Mouse (Mus musculus): Measurements from ENCODE around the gene 4933407L21Rik. TPM values are rescaled to one million over a fixed set of nuclear protein-coding genes. Genes with fewer than 3 reads are reported as not detected.
A peak's percentile ranks its signal among the peaks of the same experiment; 100 is the strongest.

4933407L21Rik gene
- polyA plus RNA-seq (2014; fragmentation: Nextera tagmentation; extraction: Ambion mirVana) = 0.85 and 1.7 TPM in 2 replicates

GRCm38 (mm10) chr1:85928057-85928687 lies at the start of gene 4933407L21Rik:
Gene 4933407L21Rik, plus strand, starts transcription at chr1:85928483.
- peak; percentile 41; the same call in 1 of the 2 replicates for ATAC-seq (ENCODE audit: low FRiP score, low TSS enrichment)
- Histone ChIP-seq H3K4me1 (ENCODE audit: control insufficient read depth, insufficient read depth, low read length) (peaks cover 17% of the 10 kb centered on the region; the same call in 1 of the 2 replicates), H3K4me2 (replicated peaks; ENCODE audit: low read depth, low read length) (no peak within 1 kb of the TSS), H3K4me3 (ENCODE audit: low read length) (no peak within 1 kb of the TSS), H3K9me3 (ENCODE audit: control insufficient read depth, low read length) (no peaks in the 10 kb centered on the region), H3K27me3 (ENCODE audit: control insufficient read depth, insufficient read depth, low read length) (no peaks in the 10 kb centered on the region), H3K36me3 (ENCODE audit: control insufficient read depth, insufficient read depth, low read length) (no peaks in the 10 kb centered on the region), H3K9ac (ENCODE audit: low read depth, low read length) (no peak within 1 kb of the TSS), H3K27ac (ENCODE audit: low read depth, low read length) (peak within 1 kb of the TSS; percentile 66; the same call in 1 of the 2 replicates)
- 53% methylated on average over 4 of the region's 4 CpGs for WGBS

GRCm38 (mm10) chr1:85882003-85882402 lies 46.3 kb upstream of the 4933407L21Rik start:
- Histone ChIP-seq H3K27me3 (ENCODE audit: control insufficient read depth, insufficient read depth, low read length) (no peaks in the 10 kb centered on the region), H3K9me3 (ENCODE audit: control insufficient read depth, low read length) (peaks cover 8% of the 10 kb centered on the region), H3K9ac (ENCODE audit: low read depth, low read length) (no peak overlapping the region), H3K27ac (ENCODE audit: low read depth, low read length) (no peak overlapping the region), H3K4me2 (replicated peaks; ENCODE audit: low read depth, low read length) (no peak overlapping the region), H3K4me3 (ENCODE audit: low read length) (no peak overlapping the region), H3K36me3 (ENCODE audit: control insufficient read depth, insufficient read depth, low read length) (no peaks in the 10 kb centered on the region), H3K4me1 (ENCODE audit: control insufficient read depth, insufficient read depth, low read length) (no peaks in the 10 kb centered on the region)
- 91% methylated on average over 12 of the region's 12 CpGs for WGBS
- ATAC-seq (ENCODE audit: low FRiP score, low TSS enrichment) = no peak

- no peak overlapping the region for H3K27ac ChIP-seq (ENCODE audit: low read depth, low read length)
- no peaks in the 10 kb centered on the region for H3K4me1 ChIP-seq (ENCODE audit: control insufficient read depth, insufficient read depth, low read length)
- no peaks in the 10 kb centered on the region for H3K36me3 ChIP-seq (ENCODE audit: control insufficient read depth, insufficient read depth, low read length)
- ATAC-seq (ENCODE audit: low FRiP score, low TSS enrichment) = no peak
- no peak overlapping the region for H3K9ac ChIP-seq (ENCODE audit: low read depth, low read length)
- H3K9me3 ChIP-seq (ENCODE audit: control insufficient read depth, low read length) = peaks cover 5% of the 10 kb centered on the region; the same call in 1 of the 2 replicates
- 87% methylated on average over 7 of the region's 7 CpGs for WGBS
- H3K4me3 ChIP-seq (ENCODE audit: low read length) = no peak overlapping the region
- H3K4me2 ChIP-seq (replicated peaks; ENCODE audit: low read depth, low read length) = no peak overlapping the region
- no peaks in the 10 kb centered on the region for H3K27me3 ChIP-seq (ENCODE audit: control insufficient read depth, insufficient read depth, low read length)
Observed at GRCm38 (mm10) chr1:85887221-85887620, 41.1 kb upstream of the 4933407L21Rik start.

- WGBS = under 1% methylated on average over 35 of the region's 35 CpGs
Observed at GRCm38 (mm10) chr1:85894231-85894747, 34.0 kb upstream of the 4933407L21Rik start, which contains the start of gene Itm2c. Gene Itm2c, plus strand, starts transcription at chr1:85894281.

GRCm38 (mm10) chr1:85894748-85895360 lies 33.4 kb upstream of the 4933407L21Rik start:
- WGBS = 1% methylated on average over 30 of the region's 30 CpGs
- H3K4me1 ChIP-seq (ENCODE audit: control insufficient read depth, insufficient read depth, low read length) = peaks cover 43% of the 10 kb centered on the region
- ATAC-seq (ENCODE audit: low FRiP score, low TSS enrichment) = peak; percentile 50

More at GRCm38 (mm10) chr1:85894231-85894747, 34.0 kb upstream of the 4933407L21Rik start, which contains the start of gene Itm2c:
- ATAC-seq (ENCODE audit: low FRiP score, low TSS enrichment) = peak; percentile 84
- Histone ChIP-seq H3K4me3 (ENCODE audit: low read length) (peak within 1 kb of the TSS; percentile 68), H3K4me1 (ENCODE audit: control insufficient read depth, insufficient read depth, low read length) (peaks cover 37% of the 10 kb centered on the region), H3K9me3 (ENCODE audit: control insufficient read depth, low read length) (no peaks in the 10 kb centered on the region), H3K36me3 (ENCODE audit: control insufficient read depth, insufficient read depth, low read length) (no peaks in the 10 kb centered on the region; the same call in 1 of the 2 replicates), H3K27ac (ENCODE audit: low read depth, low read length) (peak within 1 kb of the TSS; percentile 87), H3K4me2 (replicated peaks; ENCODE audit: low read depth, low read length) (peak within 1 kb of the TSS; percentile 79), H3K9ac (ENCODE audit: low read depth, low read length) (peak within 1 kb of the TSS; percentile 85), H3K27me3 (ENCODE audit: control insufficient read depth, insufficient read depth, low read length) (no peaks in the 10 kb centered on the region)

GRCm38 (mm10) chr1:85895391-85895837 lies 32.9 kb upstream of the 4933407L21Rik start:
- ATAC-seq (ENCODE audit: low FRiP score, low TSS enrichment) = peak; percentile 79
- H3K4me2 ChIP-seq (replicated peaks; ENCODE audit: low read depth, low read length) = peak overlapping the region; percentile 79
- H3K27me3 ChIP-seq (ENCODE audit: control insufficient read depth, insufficient read depth, low read length) = no peaks in the 10 kb centered on the region
- peak overlapping the region; percentile 68 for H3K4me3 ChIP-seq (ENCODE audit: low read length)
- 0% methylated on average over 15 of the region's 15 CpGs for WGBS
- peak overlapping the region; percentile 85 for H3K9ac ChIP-seq (ENCODE audit: low read depth, low read length)
- no peaks in the 10 kb centered on the region; the same call in 1 of the 2 replicates for H3K36me3 ChIP-seq (ENCODE audit: control insufficient read depth, insufficient read depth, low read length)
- peaks cover 48% of the 10 kb centered on the region for H3K4me1 ChIP-seq (ENCODE audit: control insufficient read depth, insufficient read depth, low read length)
- peak overlapping the region; percentile 87 for H3K27ac ChIP-seq (ENCODE audit: low read depth, low read length)
- H3K9me3 ChIP-seq (ENCODE audit: control insufficient read depth, low read length) = no peaks in the 10 kb centered on the region

More at GRCm38 (mm10) chr1:85894748-85895360, 33.4 kb upstream of the 4933407L21Rik start:
- Histone ChIP-seq H3K27me3 (ENCODE audit: control insufficient read depth, insufficient read depth, low read length) (no peaks in the 10 kb centered on the region), H3K36me3 (ENCODE audit: control insufficient read depth, insufficient read depth, low read length) (no peaks in the 10 kb centered on the region; the same call in 1 of the 2 replicates), H3K9me3 (ENCODE audit: control insufficient read depth, low read length) (no peaks in the 10 kb centered on the region), H3K9ac (ENCODE audit: low read depth, low read length) (peak overlapping the region; percentile 85), H3K27ac (ENCODE audit: low read depth, low read length) (peak overlapping the region; percentile 87), H3K4me2 (replicated peaks; ENCODE audit: low read depth, low read length) (peak overlapping the region; percentile 79), H3K4me3 (ENCODE audit: low read length) (peak overlapping the region; percentile 68)

- Histone ChIP-seq H3K27ac (ENCODE audit: low read depth, low read length) (no peak overlapping the region), H3K9ac (ENCODE audit: low read depth, low read length) (peak overlapping the region; percentile 85; the same call in 1 of the 2 replicates), H3K36me3 (ENCODE audit: control insufficient read depth, insufficient read depth, low read length) (no peaks in the 10 kb centered on the region; the same call in 1 of the 2 replicates), H3K4me3 (ENCODE audit: low read length) (peak overlapping the region; percentile 68), H3K4me2 (replicated peaks; ENCODE audit: low read depth, low read length) (peak overlapping the region; percentile 79), H3K9me3 (ENCODE audit: control insufficient read depth, low read length) (no peaks in the 10 kb centered on the region), H3K27me3 (ENCODE audit: control insufficient read depth, insufficient read depth, low read length) (no peaks in the 10 kb centered on the region), H3K4me1 (ENCODE audit: control insufficient read depth, insufficient read depth, low read length) (peaks cover 55% of the 10 kb centered on the region)
- no peak for ATAC-seq (ENCODE audit: low FRiP score, low TSS enrichment)
- whole genome bisulfite sequencing = 77% methylated on average over 5 of the region's 5 CpGs
Observed at GRCm38 (mm10) chr1:85896110-85896509, 32.2 kb upstream of the 4933407L21Rik start.

- 59% methylated on average over 12 of the region's 12 CpGs for WGBS
- H3K4me3 ChIP-seq (ENCODE audit: low read length) = no peak overlapping the region; the same call in 1 of the 2 replicates
- ATAC-seq (ENCODE audit: low FRiP score, low TSS enrichment) = no peak
- H3K9me3 ChIP-seq (ENCODE audit: control insufficient read depth, low read length) = no peaks in the 10 kb centered on the region
- no peaks in the 10 kb centered on the region for H3K27me3 ChIP-seq (ENCODE audit: control insufficient read depth, insufficient read depth, low read length)
- H3K4me2 ChIP-seq (replicated peaks; ENCODE audit: low read depth, low read length) = peak overlapping the region; percentile 79; the same call in 1 of the 2 replicates
- no peak overlapping the region for H3K9ac ChIP-seq (ENCODE audit: low read depth, low read length)
- peaks cover 64% of the 10 kb centered on the region for H3K4me1 ChIP-seq (ENCODE audit: control insufficient read depth, insufficient read depth, low read length)
- no peaks in the 10 kb centered on the region; the same call in 1 of the 2 replicates for H3K36me3 ChIP-seq (ENCODE audit: control insufficient read depth, insufficient read depth, low read length)
- no peak overlapping the region for H3K27ac ChIP-seq (ENCODE audit: low read depth, low read length)
Observed at GRCm38 (mm10) chr1:85896781-85897700, 31.2 kb upstream of the 4933407L21Rik start.

Data from kidney, embryonic 14.5 days (tissue).